Mouse (Mus musculus): ENCODE data around the gene Nol3.
"Not testable (repeated sequence)": the region's sequence is repeated elsewhere in the genome, so short reads cannot be mapped to it uniquely, and the experiment has no call there.

Nol3 gene

DNA sequence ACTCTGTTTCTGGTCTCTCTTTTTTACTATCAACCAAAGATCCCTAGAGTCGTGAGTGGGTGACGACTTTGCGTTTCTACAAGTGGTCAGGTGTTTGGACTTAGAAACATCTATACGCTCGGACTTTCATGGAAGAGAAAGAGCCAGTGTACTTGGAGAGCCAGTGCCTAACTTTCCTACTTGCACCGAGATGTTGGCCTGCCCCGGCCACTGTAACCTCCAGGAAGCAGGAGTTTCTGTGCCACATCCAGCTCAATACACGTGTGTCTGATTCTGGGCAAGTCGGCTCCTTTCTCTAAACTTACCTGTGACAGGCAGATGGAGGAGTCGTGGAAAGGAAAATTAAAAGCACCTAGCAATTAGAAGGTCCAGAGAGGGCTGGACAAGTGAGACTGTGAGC, at the start of gene Nol3:
Gene Nol3 (plus strand): TSS at position 301 of the 400 bp plus-strand sequence.
- DNase-seq (ENCODE audit: low read depth): no peak

- no peak for DNase-seq (ENCODE audit: low read depth)
Measured at GRCm38 (mm10) chr8:105231503-105232320, 44.2 kb upstream of the Nol3 start.

DNA sequence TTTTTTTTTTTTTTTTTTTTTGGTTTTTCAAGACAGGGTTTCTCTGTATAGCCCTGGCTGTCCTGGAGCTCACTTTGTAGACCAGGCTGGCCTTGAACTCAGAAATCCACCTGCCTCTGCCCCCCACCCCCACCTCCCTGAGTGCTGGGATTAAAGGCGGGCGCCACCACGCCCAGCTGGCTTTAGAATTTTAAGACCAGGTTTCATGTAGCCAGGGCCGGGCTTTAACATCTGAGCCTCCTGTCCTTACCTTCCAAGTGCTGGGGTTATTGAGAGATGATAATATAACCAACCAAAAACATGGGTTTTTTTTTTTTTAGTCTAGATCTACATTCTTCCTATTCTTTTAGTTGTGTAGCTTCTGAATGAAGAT, 43.6 kb upstream of the Nol3 start:
- DNase-seq (ENCODE audit: low read depth): not testable (repeated sequence)

GRCm38 (mm10) chr8:105233126-105233935, 42.6 kb upstream of the Nol3 start:
- no peak for DNase-seq (ENCODE audit: low read depth)

- DNase-seq (ENCODE audit: low read depth): no peak
Measured at GRCm38 (mm10) chr8:105235206-105235605, 40.7 kb upstream of the Nol3 start.

DNA sequence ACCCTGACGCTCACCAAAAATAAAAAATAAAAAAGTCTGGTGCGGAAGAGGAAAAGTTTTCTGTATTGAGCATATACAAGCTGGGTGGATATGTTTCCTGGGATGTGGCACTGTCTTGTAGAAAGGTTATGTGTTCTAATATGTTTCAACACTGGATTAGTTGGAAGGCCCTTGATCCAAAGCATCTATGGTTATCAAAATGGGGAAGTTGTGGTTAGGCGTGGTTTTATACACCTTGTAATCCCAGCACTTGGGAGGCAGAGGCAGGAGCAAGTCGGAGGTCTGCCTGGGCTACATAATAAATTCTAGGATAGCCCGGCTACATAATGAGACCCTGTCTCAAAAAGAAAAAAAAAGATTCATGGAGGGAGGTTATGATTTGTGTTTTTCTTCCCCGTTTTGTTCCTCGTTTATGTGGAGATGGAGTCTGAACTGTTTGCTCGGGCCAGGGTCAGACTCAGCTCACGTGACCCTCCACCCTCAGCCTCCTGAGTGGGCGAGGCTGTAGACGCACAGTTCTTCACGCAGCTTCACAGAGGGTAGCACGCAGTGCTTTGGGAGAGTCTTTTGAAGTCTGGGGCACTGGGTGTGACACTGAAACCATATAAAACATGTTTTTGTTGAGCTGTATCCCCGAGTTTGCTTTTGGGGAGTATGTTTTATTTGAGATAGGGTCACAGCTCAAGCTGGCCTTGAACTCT, 38.3 kb upstream of the Nol3 start:
- DNase-seq (ENCODE audit: low read depth): peak; percentile 41

GRCm38 (mm10) chr8:105241016-105241415, 34.9 kb upstream of the Nol3 start:
- no peak for DNase-seq (ENCODE audit: low read depth)

- DNase-seq (ENCODE audit: low read depth): no peak
Measured at GRCm38 (mm10) chr8:105251954-105252353, 24.0 kb upstream of the Nol3 start.

DNA sequence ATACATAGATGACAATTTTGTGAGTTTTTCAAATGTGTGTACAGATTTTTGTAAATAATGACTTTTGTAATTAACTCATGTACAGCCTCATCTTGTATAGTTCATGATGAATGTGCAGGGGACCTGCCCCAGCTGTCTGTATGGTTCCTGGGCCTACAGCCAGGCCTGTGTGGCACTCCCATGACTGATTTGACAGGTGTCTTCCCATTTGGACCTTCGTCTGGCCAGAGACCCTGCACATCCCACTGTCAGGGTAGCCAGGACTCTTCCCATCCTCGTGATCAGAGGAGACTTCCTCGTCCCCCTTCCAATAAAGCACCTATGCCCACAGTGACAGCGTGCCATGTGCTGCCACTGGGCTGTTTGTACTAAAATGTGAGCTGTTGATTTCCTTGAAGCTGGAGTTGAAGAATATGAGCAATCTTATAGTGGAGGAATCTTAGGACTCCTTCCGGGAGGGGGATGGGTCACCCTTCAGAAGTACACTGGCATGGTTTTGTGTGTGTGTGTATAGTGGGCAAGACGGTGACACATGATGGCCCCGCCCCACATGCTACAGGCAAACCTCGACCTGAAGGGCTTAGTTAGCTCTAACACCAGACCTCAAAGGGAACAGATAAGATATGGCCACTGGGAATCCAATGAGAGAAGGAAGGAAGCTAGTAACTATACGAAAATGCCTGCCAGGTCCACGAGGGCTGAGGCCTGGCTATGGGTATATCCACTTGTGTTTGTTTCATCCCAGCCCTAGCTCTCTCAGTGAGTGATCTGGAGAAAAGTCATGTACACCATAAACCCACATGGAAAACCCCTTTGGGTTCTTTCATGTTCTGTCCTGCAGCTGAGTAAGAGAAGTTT, 23.0 kb upstream of the Nol3 start:
- DNase-seq (ENCODE audit: low read depth): no peak

DNA sequence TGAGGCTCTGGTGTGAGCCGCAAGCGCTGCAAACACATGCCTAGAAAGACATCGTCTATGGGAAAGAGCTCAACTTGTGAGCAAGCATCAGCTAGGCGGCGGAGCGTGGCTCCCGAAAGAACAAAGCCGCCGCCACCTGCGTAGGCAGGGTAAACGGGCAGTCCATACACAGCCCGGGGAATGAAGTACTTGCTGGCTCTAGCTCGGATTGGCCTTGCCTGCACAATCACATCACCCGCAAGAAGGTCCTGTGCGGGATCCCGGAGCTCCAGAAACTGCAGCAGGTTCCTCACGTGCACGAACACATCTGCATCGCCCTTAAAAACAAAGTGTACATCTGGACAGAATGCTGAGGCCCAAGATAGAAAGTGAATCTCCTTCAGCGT, 22.2 kb upstream of the Nol3 start:
- no peak for DNase-seq (ENCODE audit: low read depth)

DNA sequence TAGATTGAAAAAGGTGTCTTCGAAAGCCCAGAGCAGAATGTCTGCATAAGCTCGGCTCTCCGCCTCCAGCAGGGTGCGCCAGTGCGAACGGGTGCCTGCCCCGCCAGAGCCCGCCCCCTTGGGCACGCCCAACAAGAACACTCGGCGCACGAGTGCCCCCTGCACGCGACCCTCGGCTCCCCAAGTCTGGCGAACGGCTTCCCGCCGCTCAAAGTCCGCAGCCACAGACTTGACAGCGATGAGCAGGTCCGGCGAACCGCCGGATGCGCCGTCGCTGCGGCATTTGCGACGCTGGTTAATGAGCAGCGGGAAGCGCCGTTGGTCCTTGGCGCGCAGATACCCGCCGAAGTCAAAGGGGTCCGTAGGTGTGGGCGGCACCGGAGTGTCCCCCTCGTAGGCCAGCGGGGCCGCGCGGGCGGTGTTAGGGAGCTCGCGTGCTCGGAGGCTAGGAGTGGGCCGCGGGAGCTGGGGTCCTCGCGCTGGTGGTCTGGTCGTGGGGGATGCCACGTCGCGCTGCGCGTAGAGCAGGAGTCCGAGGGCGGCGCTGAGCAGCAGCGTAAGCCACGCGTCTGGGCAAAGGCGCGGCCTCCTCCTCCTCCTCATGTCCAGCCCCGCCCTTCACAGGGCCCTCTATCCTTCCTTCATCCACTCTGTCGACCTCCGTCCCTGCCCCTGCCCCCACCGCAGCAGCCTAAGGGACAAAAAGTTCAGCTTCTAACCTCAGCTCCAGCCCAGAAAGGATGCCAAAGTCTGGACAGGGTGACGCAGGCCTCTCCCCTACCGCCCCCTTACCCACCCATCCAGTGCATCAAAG, 21.6 kb upstream of the Nol3 start:
- peak; percentile 80 for DNase-seq (ENCODE audit: low read depth)

- peak; percentile 43 for DNase-seq (ENCODE audit: low read depth)
Measured at GRCm38 (mm10) chr8:105254966-105255350, 21.0 kb upstream of the Nol3 start, which contains the start of gene B3gnt9. Gene B3gnt9 (minus strand): TSS chr8:105255153.

GRCm38 (mm10) chr8:105257318-105258114, 18.4 kb upstream of the Nol3 start:
- DNase-seq (ENCODE audit: low read depth): peak; percentile 16

DNA sequence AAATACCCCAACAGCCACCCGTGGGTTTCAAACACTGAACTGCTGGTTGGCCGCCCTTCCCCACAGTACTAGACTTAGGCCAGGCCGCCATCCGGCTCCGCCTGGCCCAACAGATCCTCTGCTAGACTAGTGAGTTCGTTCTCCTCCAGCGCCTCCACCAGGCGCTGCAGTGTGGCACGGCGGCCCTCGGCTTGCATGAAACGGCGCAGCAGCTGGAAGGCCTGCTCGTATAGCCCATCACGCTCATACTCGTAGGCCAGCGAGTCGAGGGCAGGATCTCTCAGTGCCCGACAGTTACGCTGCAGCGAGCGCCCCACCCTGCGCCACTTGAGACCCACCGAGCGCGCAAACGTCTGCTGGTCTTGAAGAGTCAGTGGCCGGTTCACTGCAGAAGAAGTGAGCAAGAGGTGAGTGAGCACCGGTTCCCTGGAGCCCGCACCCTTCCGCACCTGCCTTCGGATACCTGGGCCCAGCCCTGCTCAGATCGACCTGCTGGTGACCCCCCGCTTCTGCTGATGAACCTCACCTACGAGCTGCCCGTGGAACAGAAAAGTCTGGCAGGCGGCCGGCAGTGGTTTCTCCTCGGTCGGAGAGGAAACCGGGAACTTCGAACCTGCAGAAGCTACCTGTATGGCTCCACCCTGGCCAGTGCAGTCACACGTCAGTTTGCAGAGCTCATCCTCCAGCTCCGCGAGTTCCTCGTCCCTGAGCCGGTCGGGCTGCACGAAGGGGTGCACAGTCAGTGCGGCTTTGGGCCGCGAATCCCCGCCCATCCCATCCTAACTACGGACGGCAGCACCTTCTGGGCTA, 16.8 kb upstream of the Nol3 start:
- no peak for DNase-seq (ENCODE audit: low read depth)

- no peak for DNase-seq (ENCODE audit: low read depth)
Measured at GRCm38 (mm10) chr8:105259721-105260320, 16.1 kb upstream of the Nol3 start.

DNA sequence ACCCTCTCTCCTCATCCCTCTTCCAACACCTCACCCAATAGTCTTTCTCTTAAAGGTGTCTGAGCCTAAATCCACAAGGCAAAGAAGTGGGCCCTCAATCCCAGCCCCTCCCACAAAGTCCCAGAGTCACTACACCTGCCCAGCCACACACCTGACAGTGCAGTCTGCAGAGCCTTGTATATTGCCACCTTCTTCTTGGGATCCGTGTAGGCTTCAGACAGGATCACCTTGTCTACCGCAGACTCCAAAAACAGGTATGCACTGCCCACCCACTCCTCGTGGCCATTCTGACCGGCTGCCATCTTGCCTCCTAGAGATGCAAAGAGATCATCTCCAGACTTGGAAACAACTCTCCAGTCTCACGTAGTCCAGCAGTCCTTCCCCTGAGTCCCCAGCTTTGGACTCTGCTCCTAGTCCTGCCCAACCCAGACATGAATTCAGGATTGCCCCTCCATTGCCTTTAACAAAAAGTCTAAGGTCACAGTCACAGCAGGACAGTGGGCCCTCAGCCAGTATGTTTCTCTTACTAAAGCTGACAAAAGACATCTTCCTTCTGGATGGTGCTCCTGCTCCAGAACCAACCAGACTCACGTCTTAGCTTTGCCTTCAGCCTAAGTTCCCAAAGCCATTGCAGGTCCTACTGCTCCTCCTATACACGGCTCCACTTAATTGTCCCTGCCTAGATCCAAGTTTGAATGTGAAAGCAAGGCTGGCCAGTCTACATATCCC, 15.4 kb upstream of the Nol3 start:
- DNase-seq (ENCODE audit: low read depth): no peak

GRCm38 (mm10) chr8:105261326-105261980, 14.5 kb upstream of the Nol3 start:
- DNase-seq (ENCODE audit: low read depth): peak; percentile 91

All from 416B (cell line).